Mouse (Mus musculus): ENCODE measurements around the gene Eya3. TPM values are rescaled to one million over a fixed set of nuclear protein-coding genes. Genes with fewer than 3 reads are reported as not detected.
A peak's percentile ranks its signal among the peaks of the same experiment; 100 is the strongest.

The Eya3 gene
- polyA plus RNA-seq, 1 experiment from 2014 or later: 12.8 TPM

- ATAC-seq (replicated peaks; ENCODE audit: low FRiP score, low read depth) (no peak), DNase-seq (ENCODE audit: low spot score) (no peak)
- WGBS: 90% methylated on average over 7 of the region's 7 CpGs
- no peak overlapping the region for H3K4me2 ChIP-seq (ENCODE audit: low read length)
- no peaks in the 10 kb centered on the region for H3K27me3 ChIP-seq (ENCODE audit: insufficient read depth, low read length)
- no peaks in the 10 kb centered on the region for H3K4me1 ChIP-seq (replicated peaks; ENCODE audit: insufficient read depth, low read length)
- H3K4me3 ChIP-seq (replicated peaks; ENCODE audit: low read depth, low read length): no peak overlapping the region
- H3K9ac ChIP-seq (ENCODE audit: low read depth, low read length): no peak overlapping the region
- H3K9me3 ChIP-seq (replicated peaks; ENCODE audit: low read length): no peaks in the 10 kb centered on the region
- no peak overlapping the region for H3K27ac ChIP-seq
- TF ChIP-seq CTCF (IDR thresholded peaks at IDR 0.05; ENCODE audit: low read depth): no peak
- no peaks in the 10 kb centered on the region for H3K36me3 ChIP-seq (ENCODE audit: insufficient read depth, low read length)
Observed at GRCm38 (mm10) chr4:132741491-132741890, 102.7 kb downstream of the Eya3 start.

- DNase-seq (ENCODE audit: low spot score) (no peak), ATAC-seq (replicated peaks; ENCODE audit: low FRiP score, low read depth) (no peak)
- 62% methylated on average over 11 of the region's 11 CpGs for WGBS
- Histone ChIP-seq H3K36me3 (ENCODE audit: insufficient read depth, low read length) (no peaks in the 10 kb centered on the region), H3K9ac (ENCODE audit: low read depth, low read length) (no peak overlapping the region), H3K9me3 (replicated peaks; ENCODE audit: low read length) (no peaks in the 10 kb centered on the region), H3K27ac (no peak overlapping the region), H3K27me3 (ENCODE audit: insufficient read depth, low read length) (no peaks in the 10 kb centered on the region), H3K4me2 (ENCODE audit: low read length) (no peak overlapping the region), H3K4me1 (replicated peaks; ENCODE audit: insufficient read depth, low read length) (no peaks in the 10 kb centered on the region), H3K4me3 (replicated peaks; ENCODE audit: low read depth, low read length) (no peak overlapping the region)
- TF ChIP-seq CTCF (IDR thresholded peaks at IDR 0.05; ENCODE audit: low read depth): no peak
Observed at GRCm38 (mm10) chr4:132743992-132744911, 105.5 kb downstream of the Eya3 start.

- Histone ChIP-seq H3K9me3 (replicated peaks; ENCODE audit: low read length) (no peaks in the 10 kb centered on the region), H3K4me3 (replicated peaks; ENCODE audit: low read depth, low read length) (no peak overlapping the region), H3K36me3 (ENCODE audit: insufficient read depth, low read length) (no peaks in the 10 kb centered on the region), H3K4me1 (replicated peaks; ENCODE audit: insufficient read depth, low read length) (no peaks in the 10 kb centered on the region), H3K27me3 (ENCODE audit: insufficient read depth, low read length) (no peaks in the 10 kb centered on the region), H3K4me2 (ENCODE audit: low read length) (no peak overlapping the region), H3K9ac (ENCODE audit: low read depth, low read length) (no peak overlapping the region), H3K27ac (peak overlapping the region; percentile 56)
- WGBS: 90% methylated on average over 9 of the region's 9 CpGs
- ATAC-seq (replicated peaks; ENCODE audit: low FRiP score, low read depth) (no peak), DNase-seq (ENCODE audit: low spot score) (no peak)
- TF ChIP-seq CTCF (IDR thresholded peaks at IDR 0.05; ENCODE audit: low read depth): no peak
Observed at GRCm38 (mm10) chr4:132746911-132747517, 108.2 kb downstream of the Eya3 start.

GRCm38 (mm10) chr4:132747664-132748259 is 109.0 kb downstream of the Eya3 start:
- peak overlapping the region; percentile 76 for H3K27ac ChIP-seq
- peak overlapping the region; percentile 13; the same call in 1 of the 2 replicates for H3K4me2 ChIP-seq (ENCODE audit: low read length)
- H3K9me3 ChIP-seq (replicated peaks; ENCODE audit: low read length): no peaks in the 10 kb centered on the region
- H3K27me3 ChIP-seq (ENCODE audit: insufficient read depth, low read length): no peaks in the 10 kb centered on the region
- ATAC-seq (replicated peaks; ENCODE audit: low FRiP score, low read depth): 0 out of 2 replicates have a peak, but pooled peaks have one; percentile 33
- no peak overlapping the region for H3K9ac ChIP-seq (ENCODE audit: low read depth, low read length)
- no peaks in the 10 kb centered on the region for H3K36me3 ChIP-seq (ENCODE audit: insufficient read depth, low read length)
- H3K4me1 ChIP-seq (replicated peaks; ENCODE audit: insufficient read depth, low read length): no peaks in the 10 kb centered on the region
- H3K4me3 ChIP-seq (replicated peaks; ENCODE audit: low read depth, low read length): no peak overlapping the region
- no peak for TF ChIP-seq CTCF (IDR thresholded peaks at IDR 0.05; ENCODE audit: low read depth)
- DNase-seq (ENCODE audit: low spot score): peak; percentile 56
- 53% methylated on average over 9 of the region's 9 CpGs for WGBS

- no peak for TF ChIP-seq CTCF (IDR thresholded peaks at IDR 0.05; ENCODE audit: low read depth)
- Histone ChIP-seq H3K4me1 (replicated peaks; ENCODE audit: insufficient read depth, low read length) (no peaks in the 10 kb centered on the region), H3K36me3 (ENCODE audit: insufficient read depth, low read length) (no peaks in the 10 kb centered on the region), H3K27ac (no peak overlapping the region), H3K4me3 (replicated peaks; ENCODE audit: low read depth, low read length) (no peak overlapping the region), H3K9me3 (replicated peaks; ENCODE audit: low read length) (no peaks in the 10 kb centered on the region), H3K9ac (ENCODE audit: low read depth, low read length) (no peak overlapping the region), H3K4me2 (ENCODE audit: low read length) (no peak overlapping the region), H3K27me3 (ENCODE audit: insufficient read depth, low read length) (no peaks in the 10 kb centered on the region)
- DNase-seq (ENCODE audit: low spot score) (no peak), ATAC-seq (replicated peaks; ENCODE audit: low FRiP score, low read depth) (no peak)
- 87% methylated on average over 4 of the region's 4 CpGs for WGBS
Observed at GRCm38 (mm10) chr4:132748778-132749177, 110.0 kb downstream of the Eya3 start.

GRCm38 (mm10) chr4:132749258-132749982 is 110.6 kb downstream of the Eya3 start:
- no peak overlapping the region for H3K4me2 ChIP-seq (ENCODE audit: low read length)
- H3K4me1 ChIP-seq (replicated peaks; ENCODE audit: insufficient read depth, low read length): no peaks in the 10 kb centered on the region
- DNase-seq (ENCODE audit: low spot score) (no peak), ATAC-seq (replicated peaks; ENCODE audit: low FRiP score, low read depth) (no peak)
- TF ChIP-seq CTCF (IDR thresholded peaks at IDR 0.05; ENCODE audit: low read depth): no peak
- no peaks in the 10 kb centered on the region for H3K36me3 ChIP-seq (ENCODE audit: insufficient read depth, low read length)
- H3K4me3 ChIP-seq (replicated peaks; ENCODE audit: low read depth, low read length): no peak overlapping the region
- H3K9ac ChIP-seq (ENCODE audit: low read depth, low read length): no peak overlapping the region
- H3K27ac ChIP-seq: no peak overlapping the region
- H3K27me3 ChIP-seq (ENCODE audit: insufficient read depth, low read length): no peaks in the 10 kb centered on the region
- H3K9me3 ChIP-seq (replicated peaks; ENCODE audit: low read length): no peaks in the 10 kb centered on the region
- WGBS: 86% methylated on average over 6 of the region's 6 CpGs

Data from kidney, postnatal 0 days (tissue).